Mouse (Mus musculus): ENCODE results near the gene Fam117a.

Gene Fam117a

GRCm38 (mm10) chr11:95420880-95421435 lies 84.1 kb downstream of the Fam117a start:
- DNase-seq (ENCODE audit: low spot score), result no peak

GRCm38 (mm10) chr11:95423505-95423904 lies 86.7 kb downstream of the Fam117a start:
- no peak for DNase-seq (ENCODE audit: low spot score)

- no peak for DNase-seq (ENCODE audit: low spot score)
Observed at GRCm38 (mm10) chr11:95431344-95431743, 94.5 kb downstream of the Fam117a start.

Measured in urinary bladder, postnatal 14 days (tissue).